Mouse (Mus musculus) adrenal gland, postnatal 25 days (tissue): ENCODE data around the gene Usp19. TPM values are rescaled to one million over a fixed set of nuclear protein-coding genes. Genes with fewer than 3 reads are reported as not detected.

Source experiments
- DNase-seq: peaks from one replicate; pipeline ENCODE4 v3.0.0; 2021; ENCODE audit warnings: mixed read lengths
- total RNA-seq: library from RNA; stranded (reverse); gene quantifications from 2 replicates; pipeline ENCODE4 v1.2.3, GENCODE M21; 2021

The Usp19 gene
- total RNA-seq, 1 experiment from 2014 or later, result 292 TPM

DNA sequence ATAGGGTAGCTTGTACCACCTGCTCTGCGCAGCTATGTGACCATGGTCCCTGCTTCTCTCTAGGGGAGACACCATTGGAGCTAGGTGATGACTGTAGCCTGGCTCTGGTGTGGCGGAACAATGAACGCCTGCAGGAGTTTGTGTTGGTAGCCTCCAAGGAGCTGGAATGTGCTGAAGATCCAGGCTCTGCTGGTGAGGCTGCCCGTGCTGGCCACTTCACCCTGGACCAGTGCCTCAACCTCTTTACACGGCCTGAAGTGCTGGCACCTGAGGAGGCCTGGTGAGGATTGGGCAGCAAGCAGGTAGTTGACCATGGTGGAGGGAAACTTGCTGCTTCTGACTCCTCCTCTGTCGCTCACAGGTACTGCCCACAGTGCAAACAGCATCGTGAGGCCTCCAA lies 8.8 kb downstream of the Usp19 start:
- DNase-seq, result no peak

- no peak for DNase-seq
Observed at GRCm38 (mm10) chr9:108499943-108500342, 9.5 kb downstream of the Usp19 start.

GRCm38 (mm10) chr9:108506901-108507300 lies 16.5 kb downstream of the Usp19 start:
- DNase-seq, result no peak

DNA sequence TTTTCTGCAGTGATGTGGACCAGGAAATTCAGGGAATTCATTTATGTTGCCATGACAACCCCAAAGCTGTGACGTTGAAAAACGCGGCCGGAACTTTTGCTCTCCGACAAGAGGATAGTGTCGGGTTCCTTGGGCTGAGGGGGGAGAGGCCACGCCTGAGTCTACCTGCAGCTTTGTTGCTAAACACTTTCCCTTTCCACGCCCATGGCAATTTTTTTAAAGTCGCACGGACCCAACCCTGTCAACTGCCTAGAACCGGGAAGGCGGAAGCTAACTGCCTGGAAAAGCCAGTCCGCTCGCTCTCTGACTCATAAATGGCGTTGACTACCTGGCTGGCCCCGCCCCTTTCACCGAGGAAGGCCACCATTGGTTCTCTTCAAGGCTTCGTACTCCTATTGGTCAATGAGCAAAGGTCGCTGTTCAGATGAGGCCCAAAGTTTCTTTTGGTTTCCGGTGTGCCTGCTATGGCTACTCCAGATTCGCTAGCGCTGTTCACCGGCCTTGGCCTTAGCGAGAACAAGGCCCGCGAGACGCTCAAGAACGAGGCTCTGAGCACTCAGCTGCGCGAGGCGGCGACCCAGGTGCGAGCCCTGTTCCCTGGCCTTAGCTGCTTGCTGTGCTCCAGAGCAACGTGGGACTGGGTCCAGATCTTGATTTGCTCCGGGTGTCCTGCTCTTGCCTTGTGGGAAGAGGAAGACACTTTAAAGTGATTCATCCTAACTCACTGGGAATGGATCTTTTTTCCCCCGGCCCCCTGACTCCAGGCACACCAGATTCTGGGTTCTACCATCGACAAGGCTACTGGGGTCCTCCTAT lies 17.4 kb downstream of the Usp19 start, which contains the start of gene Qars:
TSS of gene Qars (plus strand) at position 88 of the 816 bp plus-strand sequence.
- DNase-seq, result peak; percentile 92

- no peak for DNase-seq
Observed at GRCm38 (mm10) chr9:108508776-108509175, 18.4 kb downstream of the Usp19 start.

DNA sequence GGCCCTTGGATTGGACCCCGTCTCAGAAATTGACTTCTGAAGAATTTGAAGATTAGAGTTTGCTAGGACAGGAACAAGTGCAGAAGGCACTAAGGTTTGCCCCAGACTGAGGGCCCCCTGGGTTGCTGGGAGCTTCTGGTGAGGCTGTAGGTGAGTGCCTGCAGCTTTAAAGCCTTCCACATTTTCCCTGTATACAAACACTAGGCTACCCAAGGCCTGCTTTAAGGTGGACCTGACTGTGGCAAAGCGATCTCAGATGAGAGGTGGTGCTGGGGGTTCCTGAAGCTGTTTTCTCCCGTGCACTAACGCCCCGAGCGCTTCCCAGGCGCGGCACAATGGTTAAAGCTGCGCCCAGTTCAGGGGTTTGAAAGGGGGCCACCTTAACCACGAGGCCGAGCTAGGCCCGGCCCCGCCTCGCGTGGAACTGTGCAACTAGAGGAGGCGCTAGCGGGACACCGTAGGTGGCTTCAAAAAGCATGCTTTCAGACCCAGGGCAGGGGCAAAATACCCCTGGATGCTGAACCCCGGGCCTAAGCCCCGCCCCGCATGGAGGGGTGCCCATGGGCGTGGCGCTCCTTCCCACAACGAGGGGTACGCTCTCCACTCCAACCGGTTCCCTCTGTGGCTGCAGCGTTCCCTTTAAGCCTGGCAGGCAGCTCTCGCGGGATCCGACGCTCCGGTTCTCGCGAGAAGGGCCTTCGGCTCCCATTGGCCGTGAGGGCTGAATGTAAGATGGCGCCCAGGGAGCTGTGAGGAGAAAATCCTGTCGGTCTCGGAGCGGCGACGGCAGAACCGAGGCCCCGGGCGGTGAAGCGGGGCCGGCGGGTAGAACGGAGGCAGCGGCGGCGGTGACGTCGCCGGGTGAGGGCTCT lies 26.2 kb downstream of the Usp19 start, which contains the start of gene Qrich1:
TSS of gene Qrich1 (plus strand) at position 427 of the 872 bp plus-strand sequence.
- peak; percentile 92 for DNase-seq

DNA sequence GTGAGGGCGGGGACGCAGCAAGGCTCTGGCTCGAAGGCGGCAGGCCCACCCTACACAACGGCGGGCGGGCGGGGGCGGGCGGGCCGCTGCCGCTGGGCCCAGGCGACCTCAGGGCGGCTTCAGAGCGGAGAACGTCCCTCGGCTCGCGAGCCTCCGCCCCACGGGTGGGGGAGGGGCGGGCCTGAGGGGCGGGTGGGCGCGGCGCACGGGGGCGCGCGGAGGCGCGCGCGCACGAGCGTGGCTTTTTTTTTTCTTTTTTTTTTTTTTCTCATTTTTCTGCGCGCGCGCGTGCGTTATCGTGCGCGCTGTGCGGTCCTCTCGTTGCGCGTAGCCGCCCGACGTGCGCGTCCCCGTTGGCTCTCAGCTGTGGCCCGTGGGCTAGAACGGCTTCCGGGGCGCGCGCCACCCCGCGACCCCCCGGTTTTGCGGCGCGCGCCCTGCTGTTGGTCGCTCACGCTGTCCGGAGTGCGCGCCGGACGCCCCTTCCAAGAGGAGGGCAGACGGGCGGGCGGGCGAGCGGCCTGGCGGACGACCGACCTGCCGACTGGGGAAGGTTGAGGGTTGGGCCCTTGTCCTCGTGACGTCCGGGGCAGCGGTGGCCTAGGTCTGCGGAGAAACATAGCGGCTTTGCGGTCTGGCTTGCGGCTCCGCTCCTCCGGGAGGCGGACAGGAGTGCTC lies 27.0 kb downstream of the Usp19 start:
- DNase-seq, result peak; percentile 83

GRCm38 (mm10) chr9:108517931-108518332 lies 27.5 kb downstream of the Usp19 start:
- no peak for DNase-seq

DNA sequence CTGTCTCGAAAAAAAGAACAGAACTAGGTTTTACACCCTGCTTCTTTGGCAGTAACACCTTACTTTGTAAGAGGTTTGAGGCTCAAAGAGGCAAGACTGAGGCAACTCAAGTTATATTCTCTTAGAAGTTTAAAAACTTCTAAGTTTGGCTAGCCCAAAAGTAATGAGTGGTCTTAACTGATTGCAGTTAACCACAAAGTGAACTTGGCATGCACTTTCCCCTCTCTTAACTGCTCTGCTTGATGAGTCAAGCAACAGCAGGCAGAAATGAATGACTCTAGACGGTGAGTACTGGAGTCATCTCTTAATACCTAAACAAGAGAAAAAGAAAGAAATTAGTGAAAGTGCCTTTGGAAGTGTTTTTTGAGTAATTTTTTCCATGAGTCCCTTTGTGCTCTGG lies 31.2 kb downstream of the Usp19 start:
- no peak for DNase-seq

DNA sequence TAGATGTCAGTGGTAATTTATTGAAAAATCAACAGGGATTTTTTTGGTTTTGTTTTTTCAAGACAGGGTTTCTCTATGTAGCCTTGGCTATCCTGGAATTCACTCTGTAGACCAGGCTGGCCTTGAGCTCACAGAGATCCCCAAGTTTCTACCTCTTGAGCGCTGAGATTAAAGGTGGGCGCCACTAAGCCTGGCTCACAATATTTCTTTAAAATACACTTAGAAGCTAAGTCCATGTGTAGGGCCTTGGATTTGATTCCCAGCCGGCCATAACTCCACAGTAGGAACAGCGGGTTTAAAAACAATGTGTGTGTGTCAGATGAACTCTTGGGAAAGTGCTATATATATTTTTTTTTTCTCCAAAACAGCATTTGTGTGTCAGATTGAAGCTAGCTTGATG lies 32.9 kb downstream of the Usp19 start:
- no peak for DNase-seq

GRCm38 (mm10) chr9:108525400-108525799 lies 35.0 kb downstream of the Usp19 start:
- no peak for DNase-seq

GRCm38 (mm10) chr9:108530954-108531353 lies 40.6 kb downstream of the Usp19 start:
- DNase-seq, result no peak

DNA sequence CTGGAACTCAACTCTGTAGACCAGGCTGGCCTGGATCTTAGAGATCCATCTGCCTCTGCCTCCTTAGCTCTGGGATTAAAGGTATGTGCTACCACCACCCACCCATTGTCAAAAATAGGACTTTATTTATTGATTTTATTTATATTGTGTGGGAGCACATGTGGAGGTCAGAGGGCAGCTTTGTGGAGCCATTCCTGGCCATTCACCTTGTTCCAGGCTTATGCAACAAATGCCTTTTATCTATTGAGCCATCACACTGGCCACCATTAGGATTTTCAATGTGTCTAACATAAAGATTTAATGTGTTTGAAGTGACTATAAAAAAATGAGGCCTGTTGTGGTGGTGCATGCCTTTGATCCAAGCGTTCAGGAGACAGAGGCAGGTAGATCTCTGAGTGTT lies 41.1 kb downstream of the Usp19 start:
- no peak for DNase-seq

GRCm38 (mm10) chr9:108540846-108541245 lies 50.4 kb downstream of the Usp19 start:
- DNase-seq, result no peak

GRCm38 (mm10) chr9:108545986-108546385 lies 55.6 kb downstream of the Usp19 start:
- no peak for DNase-seq

- no peak for DNase-seq
Observed at GRCm38 (mm10) chr9:108546875-108547274, 56.5 kb downstream of the Usp19 start.

Other genes starting within 250 kb of the Usp19 start
- gene Dag1, start 226.6 kb upstream of the Usp19 start, total RNA-seq, result 127 and 146 TPM in 2 replicates
- gene Nicn1, start 200.2 kb upstream of the Usp19 start, total RNA-seq, result 17.8 and 22.3 TPM in 2 replicates
- gene Amt, start 193.7 kb upstream of the Usp19 start, total RNA-seq, result 5.2 and 7.0 TPM in 2 replicates
- 358 and 378 TPM in 2 replicates for gene Rhoa, start 184.5 kb upstream of the Usp19 start, total RNA-seq
- gene Tcta, start 184.4 kb upstream of the Usp19 start, total RNA-seq, result 38.9 and 49.8 TPM in 2 replicates
- 711 and 722 TPM in 2 replicates for gene Gpx1, start 151.7 kb upstream of the Usp19 start, total RNA-seq
- gene Usp4, start 142.7 kb upstream of the Usp19 start, total RNA-seq, result 113 and 114 TPM in 2 replicates
- 1.5 and 1.7 TPM in 2 replicates for gene 1700102P08Rik, start 97.8 kb upstream of the Usp19 start, total RNA-seq
- not detected in 2 replicates for gene Ccdc36, start 62.1 kb upstream of the Usp19 start, total RNA-seq
- not detected in 2 replicates for gene BC048562, start 54.1 kb upstream of the Usp19 start, total RNA-seq
- 36.9 and 51.4 TPM in 2 replicates for gene Ccdc71, start 30.1 kb upstream of the Usp19 start, total RNA-seq
- gene Klhdc8b, start 29.0 kb upstream of the Usp19 start, total RNA-seq, result 33.2 and 38.8 TPM in 2 replicates
- 114 and 134 TPM in 2 replicates for gene Lamb2, start 10.9 kb upstream of the Usp19 start, total RNA-seq
- gene Qars, start 17.1 kb downstream of the Usp19 start, total RNA-seq, result 221 and 259 TPM in 2 replicates
- gene Qrich1, start 26.2 kb downstream of the Usp19 start, total RNA-seq, result 126 and 144 TPM in 2 replicates
- 66.3 and 95.0 TPM in 2 replicates for gene Impdh2, start 69.7 kb downstream of the Usp19 start, total RNA-seq
- 59.8 and 65.9 TPM in 2 replicates for gene Ndufaf3, start 76.8 kb downstream of the Usp19 start, total RNA-seq
- 79.2 and 85.4 TPM in 2 replicates for gene Dalrd3, start 79.3 kb downstream of the Usp19 start, total RNA-seq
- 90.9 and 141 TPM in 2 replicates for gene Wdr6, start 88.1 kb downstream of the Usp19 start, total RNA-seq
- gene P4htm, start 107.1 kb downstream of the Usp19 start, total RNA-seq, result 8.7 and 10.5 TPM in 2 replicates
- 48.9 and 73.9 TPM in 2 replicates for gene Arih2, start 158.8 kb downstream of the Usp19 start, total RNA-seq
- 91.1 and 112 TPM in 2 replicates for gene Slc25a20, start 171.5 kb downstream of the Usp19 start, total RNA-seq
- gene Prkar2a, start 198.7 kb downstream of the Usp19 start, total RNA-seq, result 29.3 and 30.7 TPM in 2 replicates